Mouse (Mus musculus): ENCODE measurements around the gene Gpam.
"Not testable (repeated sequence)": the region's sequence is repeated elsewhere in the genome, so short reads cannot be mapped to it uniquely, and the experiment has no call there.

Gpam gene

GRCm38 (mm10) chr19:55127072-55127718, at the start of gene Gpam:
Gpam (minus strand) TSS chr19:55127238.
- DNase-seq (ENCODE audit: low read depth, low spot score), result no peak

- DNase-seq (ENCODE audit: low read depth, low spot score), result no peak
Observed at GRCm38 (mm10) chr19:55171585-55171984, 44.5 kb upstream of the Gpam start.

- no peak for DNase-seq (ENCODE audit: low read depth, low spot score)
Observed at GRCm38 (mm10) chr19:55170399-55170798, 43.4 kb upstream of the Gpam start.

- DNase-seq (ENCODE audit: low read depth, low spot score), result not testable (repeated sequence)
Observed at GRCm38 (mm10) chr19:55169236-55169729, 42.2 kb upstream of the Gpam start.

- DNase-seq (ENCODE audit: low read depth, low spot score), result no peak
Observed at GRCm38 (mm10) chr19:55168360-55168759, 41.3 kb upstream of the Gpam start.

- DNase-seq (ENCODE audit: low read depth, low spot score), result no peak
Observed at GRCm38 (mm10) chr19:55167741-55168140, 40.7 kb upstream of the Gpam start.

GRCm38 (mm10) chr19:55166741-55167140, 39.7 kb upstream of the Gpam start:
- no peak for DNase-seq (ENCODE audit: low read depth, low spot score)

GRCm38 (mm10) chr19:55165954-55166353, 38.9 kb upstream of the Gpam start:
- no peak for DNase-seq (ENCODE audit: low read depth, low spot score)

GRCm38 (mm10) chr19:55165183-55165865, 38.3 kb upstream of the Gpam start:
- DNase-seq (ENCODE audit: low read depth, low spot score), result no peak

- no peak for DNase-seq (ENCODE audit: low read depth, low spot score)
Observed at GRCm38 (mm10) chr19:55164162-55164561, 37.1 kb upstream of the Gpam start.

GRCm38 (mm10) chr19:55162271-55162670, 35.2 kb upstream of the Gpam start:
- DNase-seq (ENCODE audit: low read depth, low spot score), result no peak

GRCm38 (mm10) chr19:55159826-55160225, 32.8 kb upstream of the Gpam start:
- no peak for DNase-seq (ENCODE audit: low read depth, low spot score)

- DNase-seq (ENCODE audit: low read depth, low spot score), result no peak
Observed at GRCm38 (mm10) chr19:55158606-55159005, 31.6 kb upstream of the Gpam start.

GRCm38 (mm10) chr19:55157029-55157428, 30.0 kb upstream of the Gpam start:
- DNase-seq (ENCODE audit: low read depth, low spot score), result no peak

GRCm38 (mm10) chr19:55152983-55153382, 25.9 kb upstream of the Gpam start:
- DNase-seq (ENCODE audit: low read depth, low spot score), result no peak

GRCm38 (mm10) chr19:55152274-55152673, 25.2 kb upstream of the Gpam start:
- not testable (repeated sequence) for DNase-seq (ENCODE audit: low read depth, low spot score)

GRCm38 (mm10) chr19:55149646-55150045, 22.6 kb upstream of the Gpam start:
- DNase-seq (ENCODE audit: low read depth, low spot score), result no peak

GRCm38 (mm10) chr19:55148109-55148508, 21.1 kb upstream of the Gpam start:
- no peak for DNase-seq (ENCODE audit: low read depth, low spot score)

- no peak for DNase-seq (ENCODE audit: low read depth, low spot score)
Observed at GRCm38 (mm10) chr19:55147568-55147967, 20.5 kb upstream of the Gpam start.

GRCm38 (mm10) chr19:55145136-55145535, 18.1 kb upstream of the Gpam start:
- no peak for DNase-seq (ENCODE audit: low read depth, low spot score)

- no peak for DNase-seq (ENCODE audit: low read depth, low spot score)
Observed at GRCm38 (mm10) chr19:55144691-55145090, 17.7 kb upstream of the Gpam start.

GRCm38 (mm10) chr19:55143391-55144300, 16.6 kb upstream of the Gpam start:
- DNase-seq (ENCODE audit: low read depth, low spot score), result no peak
